Mouse (Mus musculus) CH12.LX (cell line): ENCODE data around the gene Rbm15. TPM values are rescaled to one million over a fixed set of nuclear protein-coding genes. Genes with fewer than 3 reads are reported as not detected.

ENCODE experiments used
- DNase-seq: peaks from one replicate; pipeline ENCODE4 v3.0.0-alpha.2; 2013; ENCODE audit errors: extremely low read depth
- H3K27ac ChIP-seq: 2 replicates; pipeline ENCODE4 v1.5.1; 2012; ENCODE audit warnings: low read depth, mild to moderate bottlenecking, control low read depth, moderate library complexity; ENCODE audit not compliant: insufficient read depth
- H3K27me3 ChIP-seq: replicated peaks from 2 replicates; pipeline ENCODE3; 2012; ENCODE audit warnings: inconsistent platforms
- H3K36me3 ChIP-seq, 2 experiments: replicated peaks in 1 of 2; 2 replicates each; pipeline versions ENCODE3 to v1.6.1; 2012; ENCODE audit warnings: inconsistent platforms in 1 of 2, low read length in 1 of 2, mild to moderate bottlenecking in 1 of 2, mixed read lengths in 1 of 2, moderate library complexity in 1 of 2; ENCODE audit not compliant: control insufficient read depth in 1 of 2, insufficient read depth in 1 of 2
- H3K4me1 ChIP-seq, 2 experiments: 2 replicates each; pipeline ENCODE4 v1.6.1; 2012; ENCODE audit warnings: inconsistent platforms in 1 of 2, moderate library complexity in 1 of 2; ENCODE audit not compliant: insufficient read depth in 2 of 2, control insufficient read depth in 1 of 2
- H3K4me2 ChIP-seq: 2 replicates; pipeline ENCODE4 v1.6.1; 2012; ENCODE audit warnings: low read depth, mild to moderate bottlenecking, control low read depth; ENCODE audit not compliant: poor library complexity, insufficient read depth, severe bottlenecking
- H3K4me3 ChIP-seq, 3 experiments: fragments of 150-350 bp in 1 of 3; sonication (generic) in 1 of 3; replicated peaks in 1 of 3; 2 replicates each; pipeline versions ENCODE3 to v1.5.1; 2011 to 2012; ENCODE audit warnings: low read depth in 2 of 3, low read length in 2 of 3, mild to moderate bottlenecking in 2 of 3, moderate library complexity in 2 of 3, control low read depth in 1 of 3, improper control_type of control experiment in 1 of 3, inconsistent platforms in 1 of 3, mixed read lengths in 1 of 3; ENCODE audit not compliant: poor library complexity in 1 of 3
- H3K79me2 ChIP-seq: replicated peaks from 2 replicates; pipeline ENCODE4 v1.6.1; 2012; ENCODE audit warnings: mild to moderate bottlenecking, moderate library complexity; ENCODE audit not compliant: control insufficient read depth, poor library complexity, insufficient read depth, severe bottlenecking; ENCODE audit errors: extremely low read depth
- H3K9ac ChIP-seq: 2 replicates; pipeline ENCODE4 v1.6.1; 2012; ENCODE audit warnings: low read depth, mild to moderate bottlenecking, control low read depth, moderate library complexity; ENCODE audit not compliant: insufficient read depth
- H3K9me3 ChIP-seq: replicated peaks from 2 replicates; pipeline ENCODE3; 2012; ENCODE audit warnings: low read length, inconsistent platforms, mixed read lengths
- CHD1 ChIP-seq: IDR thresholded peaks from 2 replicates; pipeline ENCODE4 v1.6.1; 2012; ENCODE audit warnings: low read depth, low read length, improper control_type of control experiment, inconsistent platforms
- CHD2 ChIP-seq: IDR thresholded peaks from 2 replicates; pipeline ENCODE4 v1.6.1; 2011; ENCODE audit warnings: low read length, improper control_type of control experiment
- CTCF ChIP-seq, 2 experiments: IDR thresholded peaks in 1 of 2; conservative IDR thresholded peaks in 1 of 2; 2 replicates each; pipeline ENCODE4 v1.5.1; 2011 to 2012; ENCODE audit warnings: low read depth in 2 of 2, low read length in 2 of 2, improper control_type of control experiment in 1 of 2, inconsistent platforms in 1 of 2, mild to moderate bottlenecking in 1 of 2, moderate library complexity in 1 of 2
- ELF1 ChIP-seq: IDR thresholded peaks from 2 replicates; pipeline ENCODE4 v1.6.1; 2014; ENCODE audit warnings: low read depth, mild to moderate bottlenecking, inconsistent platforms, low read length, improper control_type of control experiment
- ETS1 ChIP-seq: conservative IDR thresholded peaks from 2 replicates; pipeline ENCODE4 v1.6.1; 2012; ENCODE audit warnings: low read depth, mild to moderate bottlenecking, inconsistent platforms, low read length, improper control_type of control experiment, moderate library complexity
- IRF4 ChIP-seq: IDR thresholded peaks from 2 replicates; pipeline ENCODE4 v1.6.1; 2014; ENCODE audit warnings: low read depth, mild to moderate bottlenecking, inconsistent platforms, low read length, improper control_type of control experiment
- JUND ChIP-seq: conservative IDR thresholded peaks from 2 replicates; pipeline ENCODE4 v1.6.1; 2011; ENCODE audit warnings: low read depth, low read length, improper control_type of control experiment
- MEF2A ChIP-seq: IDR thresholded peaks from 2 replicates; pipeline ENCODE4 v1.6.1; 2014; ENCODE audit warnings: low read depth, mild to moderate bottlenecking, inconsistent platforms, low read length, improper control_type of control experiment, borderline replicate concordance
- MXI1 ChIP-seq: IDR thresholded peaks from 2 replicates; pipeline ENCODE4 v1.6.1; 2011; ENCODE audit warnings: mild to moderate bottlenecking, low read depth, low read length, improper control_type of control experiment
- POLR2A ChIP-seq: IDR thresholded peaks from 2 replicates; pipeline ENCODE4 v1.6.1; 2011; ENCODE audit warnings: low read depth, mild to moderate bottlenecking, improper control_type of control experiment, low read length
- RAD21 ChIP-seq: IDR thresholded peaks from 2 replicates; pipeline ENCODE4 v1.6.1; 2011; ENCODE audit warnings: low read depth, mild to moderate bottlenecking, low read length, improper control_type of control experiment, moderate library complexity
- RCOR1 ChIP-seq: conservative IDR thresholded peaks from 2 replicates; pipeline ENCODE4 v1.6.1; 2012; ENCODE audit warnings: low read depth, mild to moderate bottlenecking, inconsistent platforms, low read length, improper control_type of control experiment
- SIN3A ChIP-seq: IDR thresholded peaks from 2 replicates; pipeline ENCODE4 v1.6.1; 2012; ENCODE audit warnings: low read length, improper control_type of control experiment, inconsistent platforms
- TBP ChIP-seq: conservative IDR thresholded peaks from 2 replicates; pipeline ENCODE4 v1.6.1; 2011; ENCODE audit warnings: low read depth, low read length, improper control_type of control experiment
- TCF12 ChIP-seq: IDR thresholded peaks from 2 replicates; pipeline ENCODE4 v1.6.1; 2014; ENCODE audit warnings: low read depth, mild to moderate bottlenecking, inconsistent platforms, low read length, improper control_type of control experiment
- UBTF ChIP-seq: IDR thresholded peaks from 2 replicates; pipeline ENCODE4 v1.6.1; 2012; ENCODE audit warnings: low read depth, mild to moderate bottlenecking, inconsistent platforms, low read length, improper control_type of control experiment, moderate library complexity
- dilution Hi-C: fragments of 300-500 bp; cut with MboI; formaldehyde crosslinking; loops from 2 replicates; pipeline ENCODE4 v1.14.3; 2020; ENCODE audit warnings: low sequenced_read_pairs; ENCODE audit not compliant: extremely low pct_unique_long_range_greater_than_20kb, extremely low pct_ligation_motif_present
- in situ Hi-C: fragments of 300-500 bp; cut with MboI; formaldehyde crosslinking; loops from 3 replicates; pipeline ENCODE4 v1.14.3; 2019; ENCODE audit warnings: low sequenced_read_pairs, low pct_ligation_motif_present, low pct_unique_long_range_greater_than_20kb, mixed read lengths
- polyA plus RNA-seq: library from polyadenylated mRNA; unstranded; fragments of >175 nt; gene quantifications from 2 replicates; pipeline ENCODE4 v1.2.1, GENCODE M21; 2012; ENCODE audit warnings: low read depth; ENCODE audit not compliant: insufficient read length
- total RNA-seq, 2 experiments: library from RNA; depleted of rRNA; stranded (reverse); fragments of 300-350 nt in 1 of 2; fragments of >200 nt in 1 of 2; gene quantifications; 2 replicates each; pipeline ENCODE4 v1.2.3; 2012 to 2014

The Rbm15 gene
- total and polyA plus RNA-seq, 3 experiments = 15.2 to 26.0 (median 17.2) TPM

- in situ Hi-C loops (no loop called here), dilution Hi-C loops (no loop called here)
- peaks cover 0 to 37% of the 10 kb centered on the region in 2 experiments; a peak in 2 of 4 replicates for H3K4me1 ChIP-seq
- no peaks in the 10 kb centered on the region for H3K9me3 ChIP-seq
- H3K27me3 ChIP-seq = no peaks in the 10 kb centered on the region
- peak overlapping the region; percentile 97 for H3K9ac ChIP-seq
- TF ChIP-seq ETS1 (no peak), MEF2A (no peak), TCF12 (no peak), ELF1 (no peak), SIN3A (peak; percentile 10), RAD21 (no peak), UBTF (0 out of 2 replicates have a peak, but pooled peaks have one; percentile 54), IRF4 (no peak; the same call in 1 of the 2 replicates), TBP (no peak), RCOR1 (no peak), MXI1 (peak; percentile 55), JUND (no peak), CHD1 (no peak)
- DNase-seq = no peak
- peak overlapping the region; percentile 82 to 94 (median 92) for H3K4me3 ChIP-seq
- H3K36me3 ChIP-seq = peaks cover 16 to 29% of the 10 kb centered on the region in 2 experiments
- H3K27ac ChIP-seq = peak overlapping the region; percentile 70
- H3K4me2 ChIP-seq = peak overlapping the region; percentile 68
- H3K79me2 ChIP-seq = peaks cover 44% of the 10 kb centered on the region
Observed at GRCm38 (mm10) chr3:107332127-107332959, 1.1 kb downstream of the Rbm15 start.

DNA sequence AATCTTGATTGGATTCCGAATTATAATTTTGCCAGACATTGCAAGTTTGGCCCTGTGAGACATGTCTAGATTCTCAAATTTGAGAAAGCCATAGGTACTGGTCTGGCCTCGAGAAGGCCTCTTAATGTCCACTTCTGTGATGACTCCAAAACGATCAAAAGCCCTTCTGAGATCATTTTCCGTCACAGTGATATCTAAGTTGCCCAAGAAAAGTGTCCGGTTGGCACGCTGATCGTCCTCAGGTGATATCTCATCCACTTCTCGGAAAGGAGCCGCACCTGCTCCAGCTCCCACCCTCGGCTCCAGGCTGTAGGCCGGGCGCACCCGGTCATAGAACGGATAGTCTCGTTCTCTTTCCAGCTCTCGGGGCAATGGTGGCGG lies 1.7 kb downstream of the Rbm15 start:
- dilution Hi-C loops = no loop called here
- no peaks in the 10 kb centered on the region for H3K9me3 ChIP-seq
- peaks cover 0 to 41% of the 10 kb centered on the region in 2 experiments; a peak in 2 of 4 replicates for H3K4me1 ChIP-seq
- no peaks in the 10 kb centered on the region for H3K27me3 ChIP-seq
- H3K36me3 ChIP-seq = peaks cover 16 to 30% of the 10 kb centered on the region in 2 experiments
- peaks cover 48% of the 10 kb centered on the region for H3K79me2 ChIP-seq
- TF ChIP-seq POLR2A = no peak
- TF ChIP-seq CHD2 = 0 out of 2 replicates have a peak, but pooled peaks have one; percentile 15
- no peak for TF ChIP-seq CTCF (conservative IDR thresholded peaks at IDR 0.05 in 1 of 2, IDR thresholded peaks at IDR 0.05 in 1 of 2; ENCODE audit: low read depth in 2 of 2, low read length in 2 of 2)
- TF ChIP-seq, all 38 proteins: peak for 1
- peak overlapping the region; percentile 82 to 94 (median 92) for H3K4me3 ChIP-seq
- H3K27ac ChIP-seq = peak overlapping the region; percentile 5; the same call in 1 of the 2 replicates
- in situ Hi-C loops = no loop called here
- H3K4me2 ChIP-seq = peak overlapping the region; percentile 68
- DNase-seq = no peak
- peak overlapping the region; percentile 97 for H3K9ac ChIP-seq
